Mouse (Mus musculus) right cerebral cortex, adult 18-20 months (tissue): Measurements from ENCODE around the gene Mnd1.
A peak's percentile ranks its signal among the peaks of the same experiment; 100 is the strongest.

ENCODE experiments used
- DNase-seq: peaks from one replicate; pipeline ENCODE4 v3.0.0; 2022; ENCODE audit warnings: mixed read lengths

Gene Mnd1

GRCm38 (mm10) chr3:84155558-84156006 lies at the start of gene Mnd1:
Gene Mnd1, minus strand, starts transcription at chr3:84155786.
- DNase-seq: peak; percentile 95

- DNase-seq: peak; percentile 73
Measured at GRCm38 (mm10) chr3:84204640-84205039, 49.1 kb upstream of the Mnd1 start.

GRCm38 (mm10) chr3:84200559-84201420 lies 45.2 kb upstream of the Mnd1 start:
- DNase-seq: no peak

GRCm38 (mm10) chr3:84199516-84199915 lies 43.9 kb upstream of the Mnd1 start:
- DNase-seq: no peak

- DNase-seq: no peak
Measured at GRCm38 (mm10) chr3:84198229-84198628, 42.6 kb upstream of the Mnd1 start.

- DNase-seq: no peak
Measured at GRCm38 (mm10) chr3:84193881-84194280, 38.3 kb upstream of the Mnd1 start.

GRCm38 (mm10) chr3:84191141-84191881 lies 35.7 kb upstream of the Mnd1 start:
- DNase-seq: no peak

GRCm38 (mm10) chr3:84190513-84191061 lies 35.0 kb upstream of the Mnd1 start:
- DNase-seq: no peak

GRCm38 (mm10) chr3:84189629-84190173 lies 34.1 kb upstream of the Mnd1 start:
- no peak for DNase-seq

GRCm38 (mm10) chr3:84181717-84182116 lies 26.1 kb upstream of the Mnd1 start:
- no peak for DNase-seq

GRCm38 (mm10) chr3:84181102-84181501 lies 25.5 kb upstream of the Mnd1 start:
- no peak for DNase-seq

GRCm38 (mm10) chr3:84180304-84180703 lies 24.7 kb upstream of the Mnd1 start:
- DNase-seq: no peak

- no peak for DNase-seq
Measured at GRCm38 (mm10) chr3:84177834-84178233, 22.2 kb upstream of the Mnd1 start.

- peak; percentile 76 for DNase-seq
Measured at GRCm38 (mm10) chr3:84175337-84176315, 20.0 kb upstream of the Mnd1 start.

GRCm38 (mm10) chr3:84173581-84174154 lies 18.1 kb upstream of the Mnd1 start, which contains the start of gene Gm6525:
Gene Gm6525, plus strand, starts transcription at chr3:84174104.
- DNase-seq: no peak

GRCm38 (mm10) chr3:84172406-84172805 lies 16.8 kb upstream of the Mnd1 start:
- no peak for DNase-seq

GRCm38 (mm10) chr3:84169393-84170005 lies 13.9 kb upstream of the Mnd1 start:
- no peak for DNase-seq

- DNase-seq: no peak
Measured at GRCm38 (mm10) chr3:84168943-84169342, 13.4 kb upstream of the Mnd1 start.

GRCm38 (mm10) chr3:84166073-84166472 lies 10.5 kb upstream of the Mnd1 start:
- DNase-seq: no peak

- no peak for DNase-seq
Measured at GRCm38 (mm10) chr3:84165391-84165790, 9.8 kb upstream of the Mnd1 start.
